Mouse (Mus musculus) lung, postnatal 0 days (tissue): ENCODE results near the gene Xpc.

ENCODE experiments used
- CTCF ChIP-seq: IDR thresholded peaks from 2 replicates; pipeline ENCODE4 v1.5.1; 2016; ENCODE audit warnings: antibody characterized with exemption, mild to moderate bottlenecking
- EP300 ChIP-seq: IDR thresholded peaks from 2 replicates; pipeline ENCODE4 v1.6.1; 2016; ENCODE audit warnings: antibody characterized with exemption, mild to moderate bottlenecking, control low read depth

GRCm38 (mm10) chr6:91473805-91474440, 41.8 kb downstream of the Xpc start:
- TF ChIP-seq CTCF (no peak; the same call in 1 of the 2 replicates), EP300 (no peak)
